Mouse (Mus musculus) lung, adult 2 months (tissue): Measurements from ENCODE around the gene Eva1a.

Experiments used
- CTCF ChIP-seq: fragments of 200-500 bp; IDR thresholded peaks from 2 replicates; pipeline ENCODE4 v1.5.1; 2011; ENCODE audit warnings: mild to moderate bottlenecking, low read length, control low read depth; ENCODE audit not compliant: insufficient read depth
- POLR2A ChIP-seq: fragments of 200-500 bp; IDR thresholded peaks from 2 replicates; pipeline ENCODE4 v1.6.1; 2011; ENCODE audit warnings: low read depth, mild to moderate bottlenecking, control low read depth, low read length, borderline replicate concordance; ENCODE audit errors: extremely low read depth

- TF ChIP-seq CTCF (no peak), POLR2A (no peak)
Measured at GRCm38 (mm10) chr6:82070459-82070858, 29.6 kb downstream of the Eva1a start.
